Mouse (Mus musculus) lung, embryonic 16.5 days (tissue): ENCODE results near the gene Olfr740. TPM values are rescaled to one million over a fixed set of nuclear protein-coding genes. Genes with fewer than 3 reads are reported as not detected.

ENCODE experiments used
- ATAC-seq: fragments of 200-750 bp; cut with Nextera tagmentation; 2 replicates; pipeline ENCODE4 v1.8.0; 2017; ENCODE audit warnings: low read depth, mild to moderate bottlenecking, moderate library complexity
- H3K27ac ChIP-seq: fragments of 300-500 bp; sonication (generic); 2 replicates; pipeline ENCODE4 v1.5.1; 2014; ENCODE audit warnings: mild to moderate bottlenecking, control low read depth, low read length
- H3K27me3 ChIP-seq: fragments of 300-500 bp; sonication (generic); 2 replicates; pipeline ENCODE4 v1.6.1; 2014; ENCODE audit warnings: low read depth, low read length, mixed read lengths; ENCODE audit not compliant: control insufficient read depth, insufficient read depth
- H3K36me3 ChIP-seq: fragments of 300-500 bp; sonication (generic); 2 replicates; pipeline ENCODE4 v1.6.1; 2014; ENCODE audit warnings: low read length; ENCODE audit not compliant: control insufficient read depth, insufficient read depth
- H3K4me1 ChIP-seq: fragments of 300-500 bp; sonication (generic); replicated peaks from 2 replicates; pipeline ENCODE4 v1.6.1; 2014; ENCODE audit warnings: low read length, mixed read lengths; ENCODE audit not compliant: control insufficient read depth, insufficient read depth
- H3K4me2 ChIP-seq: fragments of 300-500 bp; sonication (generic); 2 replicates; pipeline ENCODE4 v1.6.1; 2014; ENCODE audit warnings: low read depth, low read length, control low read depth
- H3K4me3 ChIP-seq: fragments of 300-500 bp; sonication (generic); 2 replicates; pipeline ENCODE4 v1.5.1; 2014; ENCODE audit warnings: mild to moderate bottlenecking, low read length, control low read depth
- H3K9ac ChIP-seq: fragments of 300-500 bp; sonication (generic); 2 replicates; pipeline ENCODE4 v1.6.1; 2014; ENCODE audit warnings: low read length, control low read depth
- H3K9me3 ChIP-seq: fragments of 300-500 bp; sonication (generic); 2 replicates; pipeline ENCODE4 v1.6.1; 2016; ENCODE audit warnings: low read length; ENCODE audit not compliant: control insufficient read depth
- WGBS: fragments of 180-500 bp; shearing (Covaris S2); extraction: QIAGEN DNeasy Blood & Tissue Kit; methylation state at CpG from one replicate; pipeline ENCODE4 v1.1.7; 2014; 5-methylcytosine and 5-hydroxymethylcytosine counted together
- polyA plus RNA-seq: library from polyadenylated mRNA; unstranded; fragments of >200 nt; fragmentation: Nextera tagmentation; extraction: Ambion mirVana; gene quantifications from 2 replicates; pipeline ENCODE4 v1.2.1, GENCODE M21; 2015

Olfr740 gene
- polyA plus RNA-seq: not detected in 2 replicates

DNA sequence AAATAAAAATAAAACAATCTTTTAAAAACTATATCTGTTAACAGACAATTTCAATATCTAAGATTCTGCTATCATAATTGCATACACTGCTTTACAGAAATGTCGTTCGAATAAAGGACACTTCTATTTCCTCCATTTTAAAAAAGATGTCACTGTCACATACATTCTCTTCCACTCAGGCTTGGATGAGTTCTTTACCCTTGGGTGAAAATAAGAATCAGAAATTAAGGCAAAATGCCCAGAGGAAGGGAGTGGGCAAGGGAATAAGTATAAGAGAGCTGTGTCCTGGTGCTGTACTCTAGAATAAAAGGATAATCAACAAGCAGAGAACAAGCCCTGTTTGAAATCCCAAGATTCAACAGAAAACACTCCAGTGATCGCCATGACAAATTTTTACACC is at the start of gene Olfr740:
Gene Olfr740 (plus strand): TSS at position 301 of the 400 bp plus-strand sequence.
- 78% methylated on average over 3 of the region's 3 CpGs for WGBS
- H3K4me1 ChIP-seq: no peaks in the 10 kb centered on the region
- H3K27me3 ChIP-seq: no peaks in the 10 kb centered on the region
- no peak for ATAC-seq
- H3K4me3 ChIP-seq: no peak within 1 kb of the TSS
- H3K9ac ChIP-seq: no peak within 1 kb of the TSS
- no peaks in the 10 kb centered on the region for H3K36me3 ChIP-seq
- no peak within 1 kb of the TSS for H3K27ac ChIP-seq
- no peak within 1 kb of the TSS for H3K4me2 ChIP-seq
- no peaks in the 10 kb centered on the region for H3K9me3 ChIP-seq

DNA sequence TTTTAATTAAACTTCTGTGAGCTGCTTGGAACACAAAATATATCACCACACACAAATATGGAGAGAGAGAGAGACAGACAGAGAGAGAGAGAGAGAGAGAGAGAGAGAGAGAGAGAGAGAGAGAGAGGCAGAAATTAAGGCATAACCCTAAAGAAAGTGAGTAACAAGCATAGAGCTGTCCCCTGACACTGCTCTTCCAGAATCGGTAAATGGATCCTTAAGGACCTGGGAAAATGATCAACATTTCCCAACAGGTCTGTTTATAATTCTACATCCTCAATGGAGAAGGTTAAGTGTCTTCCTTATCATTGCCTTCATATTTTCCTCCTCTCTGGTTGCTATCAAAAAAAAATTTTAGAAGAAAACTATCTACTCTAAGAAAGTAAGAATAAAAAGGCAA is 38.1 kb upstream of the Olfr740 start, which contains the start of gene Olfr738:
Gene Olfr738 (plus strand): TSS at position 301 of the 400 bp plus-strand sequence.
- ATAC-seq: no peak
- Histone ChIP-seq H3K4me3 (no peak within 1 kb of the TSS), H3K4me2 (no peak within 1 kb of the TSS), H3K27ac (no peak within 1 kb of the TSS), H3K27me3 (no peaks in the 10 kb centered on the region), H3K4me1 (no peaks in the 10 kb centered on the region), H3K9me3 (no peaks in the 10 kb centered on the region), H3K9ac (no peak within 1 kb of the TSS), H3K36me3 (no peaks in the 10 kb centered on the region)
- WGBS: 58% methylated on average over 1 of the region's 1 CpGs

DNA sequence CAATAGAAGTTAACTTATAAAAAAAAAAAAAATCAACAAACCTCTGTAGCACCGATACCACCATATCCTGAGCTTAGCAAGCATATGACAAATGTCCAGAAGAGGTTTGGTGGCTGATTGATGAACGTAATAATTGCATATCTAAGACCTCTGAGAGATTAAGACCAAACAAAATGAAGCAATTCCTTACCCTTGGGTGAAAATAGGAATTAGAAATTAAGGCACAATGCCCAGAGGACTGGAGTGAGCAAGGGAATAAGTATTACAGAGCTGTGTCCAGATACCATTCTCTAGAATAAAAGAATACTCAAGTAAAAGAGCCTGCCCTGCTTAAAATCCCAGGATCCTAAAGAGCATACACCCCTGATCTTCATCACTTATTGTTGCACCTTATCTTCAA is 27.0 kb upstream of the Olfr740 start, which contains the start of gene Olfr739:
Gene Olfr739 (plus strand): TSS at position 301 of the 400 bp plus-strand sequence.
- 57% methylated on average over 2 of the region's 2 CpGs for WGBS
- Histone ChIP-seq H3K4me2 (no peak within 1 kb of the TSS), H3K27me3 (no peaks in the 10 kb centered on the region), H3K9me3 (no peaks in the 10 kb centered on the region), H3K36me3 (no peaks in the 10 kb centered on the region), H3K9ac (no peak within 1 kb of the TSS), H3K4me3 (no peak within 1 kb of the TSS), H3K27ac (no peak within 1 kb of the TSS), H3K4me1 (no peaks in the 10 kb centered on the region)
- ATAC-seq: no peak

DNA sequence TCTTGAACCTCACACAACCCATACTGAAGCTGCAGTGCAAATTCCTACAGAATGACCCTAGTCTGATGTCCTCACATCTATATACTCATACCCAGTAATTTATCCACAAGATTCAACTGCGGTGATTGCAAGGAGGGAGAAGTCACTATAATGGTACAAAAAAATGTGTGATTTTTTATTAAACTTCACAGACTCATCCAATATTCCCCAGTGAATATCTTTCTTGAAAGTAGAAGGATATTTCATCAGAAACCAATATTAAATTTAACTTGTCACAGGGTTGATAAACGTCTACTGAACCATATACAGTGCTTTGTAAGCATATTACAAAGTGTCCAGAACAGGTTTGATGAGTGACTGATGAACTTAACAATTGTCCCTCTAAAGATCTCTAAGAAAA is 27.1 kb downstream of the Olfr740 start, which contains the start of gene Olfr741:
Gene Olfr741 (plus strand): TSS at position 301 of the 400 bp plus-strand sequence.
- 64% methylated on average over 2 of the region's 2 CpGs for WGBS
- ATAC-seq: no peak
- H3K27me3 ChIP-seq: no peaks in the 10 kb centered on the region

DNA sequence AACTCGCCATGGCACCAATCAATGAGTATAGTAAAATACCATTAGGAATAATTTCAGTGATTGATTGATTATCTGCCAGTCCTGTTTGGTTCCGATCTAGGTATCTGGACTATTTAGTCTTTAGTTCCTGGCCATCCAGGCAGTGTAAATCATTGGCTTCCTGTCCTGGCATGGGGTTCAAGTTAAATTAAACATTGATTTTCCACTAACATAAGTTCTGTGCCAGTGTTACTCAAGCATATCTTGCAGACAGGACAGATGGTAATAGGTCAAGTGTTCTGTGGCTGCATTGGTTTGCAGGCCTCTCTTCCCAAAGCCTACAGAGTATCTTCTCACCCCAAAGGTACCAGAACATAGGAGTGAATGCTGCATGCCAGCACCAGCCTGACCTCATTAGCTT is 33.1 kb downstream of the Olfr740 start:
- Histone ChIP-seq H3K9ac (no peak overlapping the region), H3K27me3 (no peaks in the 10 kb centered on the region), H3K4me3 (no peak overlapping the region), H3K27ac (no peak overlapping the region), H3K4me2 (no peak overlapping the region), H3K9me3 (no peaks in the 10 kb centered on the region), H3K36me3 (no peaks in the 10 kb centered on the region), H3K4me1 (no peaks in the 10 kb centered on the region)
- WGBS: 62% methylated on average over 2 of the region's 2 CpGs
- no peak for ATAC-seq

More for the DNA sequence above, 27.1 kb downstream of the Olfr740 start, which contains the start of gene Olfr741:
- H3K4me2 ChIP-seq: no peak within 1 kb of the TSS
- no peaks in the 10 kb centered on the region for H3K9me3 ChIP-seq
- H3K4me1 ChIP-seq: no peaks in the 10 kb centered on the region
- H3K36me3 ChIP-seq: no peaks in the 10 kb centered on the region
- no peak within 1 kb of the TSS for H3K4me3 ChIP-seq
- H3K9ac ChIP-seq: no peak within 1 kb of the TSS
- no peak within 1 kb of the TSS for H3K27ac ChIP-seq

DNA sequence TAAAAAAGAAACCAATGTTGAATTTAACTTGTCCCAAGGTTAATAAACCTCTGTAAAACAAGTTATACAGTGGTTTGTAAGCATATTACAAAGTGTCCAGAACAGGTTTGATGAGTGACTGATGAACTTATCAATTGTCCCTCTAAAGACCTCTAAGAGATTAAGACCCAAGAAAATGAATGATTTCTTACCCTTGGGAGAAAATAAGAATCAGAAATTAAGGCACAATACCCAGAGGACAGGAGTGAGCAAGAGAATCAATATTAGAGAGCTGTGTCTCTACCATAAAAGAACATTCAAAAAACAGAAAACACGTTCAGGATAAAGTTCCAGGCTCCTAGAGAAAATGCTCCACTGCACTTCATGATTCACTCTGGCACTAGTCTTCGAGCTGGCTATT is 58.0 kb downstream of the Olfr740 start, which contains the start of gene Olfr742:
Gene Olfr742 (plus strand): TSS at position 301 of the 400 bp plus-strand sequence.
- H3K27me3 ChIP-seq: no peaks in the 10 kb centered on the region
- ATAC-seq: no peak
- no peaks in the 10 kb centered on the region for H3K4me1 ChIP-seq
- H3K9me3 ChIP-seq: no peaks in the 10 kb centered on the region
- H3K27ac ChIP-seq: no peak within 1 kb of the TSS
- WGBS: 42% methylated on average over 2 of the region's 2 CpGs
- no peak within 1 kb of the TSS for H3K4me3 ChIP-seq
- H3K4me2 ChIP-seq: no peak within 1 kb of the TSS
- no peak within 1 kb of the TSS for H3K9ac ChIP-seq
- no peaks in the 10 kb centered on the region for H3K36me3 ChIP-seq

Other genes with a start within 250 kb of the Olfr740 start
- not detected in 2 replicates for gene Olfr731, start 203.7 kb upstream of the Olfr740 start, polyA plus RNA-seq
- not detected in 2 replicates for gene Olfr732, start 161.3 kb upstream of the Olfr740 start, polyA plus RNA-seq
- gene Olfr733, start 144.0 kb upstream of the Olfr740 start, polyA plus RNA-seq: not detected in 2 replicates
- gene Olfr734, start 118.8 kb upstream of the Olfr740 start, polyA plus RNA-seq: not detected in 2 replicates
- gene Olfr735, start 96.7 kb upstream of the Olfr740 start, polyA plus RNA-seq: not detected in 2 replicates
- not detected in 2 replicates for gene Tlr11, start 87.6 kb upstream of the Olfr740 start, polyA plus RNA-seq
- not detected in 2 replicates for gene Olfr736, start 64.4 kb upstream of the Olfr740 start, polyA plus RNA-seq
- gene Olfr738, start 38.0 kb upstream of the Olfr740 start, polyA plus RNA-seq: not detected in 2 replicates
- not detected in 2 replicates for gene Olfr739, start 26.9 kb upstream of the Olfr740 start, polyA plus RNA-seq
- gene Olfr741, start 27.2 kb downstream of the Olfr740 start, polyA plus RNA-seq: not detected in 2 replicates
- not detected in 2 replicates for gene Olfr742, start 58.1 kb downstream of the Olfr740 start, polyA plus RNA-seq
- not detected in 2 replicates for gene Olfr743, start 76.3 kb downstream of the Olfr740 start, polyA plus RNA-seq
- not detected in 2 replicates for gene Olfr744, start 169.3 kb downstream of the Olfr740 start, polyA plus RNA-seq
- gene Olfr745, start 193.8 kb downstream of the Olfr740 start, polyA plus RNA-seq: not detected in 2 replicates
- not detected in 2 replicates for gene Olfr746, start 201.5 kb downstream of the Olfr740 start, polyA plus RNA-seq
- not detected in 2 replicates for gene Olfr747, start 247.7 kb downstream of the Olfr740 start, polyA plus RNA-seq